Mouse (Mus musculus) cortical plate, adult 2 months (tissue): ENCODE data around the gene Heatr4. TPM values are rescaled to one million over a fixed set of nuclear protein-coding genes. Genes with fewer than 3 reads are reported as not detected.
A peak's percentile ranks its signal among the peaks of the same experiment; 100 is the strongest.
"Not testable (repeated sequence)": the region's sequence is repeated elsewhere in the genome, so short reads cannot be mapped to it uniquely, and the experiment has no call there.

Experiments used
- H3K27ac ChIP-seq: fragments of 200-500 bp; 2 replicates; pipeline ENCODE4 v1.5.1; 2012; ENCODE audit warnings: low read length, control low read depth, inconsistent platforms; ENCODE audit not compliant: insufficient read depth
- H3K4me1 ChIP-seq: fragments of 200-500 bp; 2 replicates; pipeline ENCODE4 v1.6.1; 2011; ENCODE audit warnings: low read length; ENCODE audit not compliant: control insufficient read depth, insufficient read depth
- H3K4me3 ChIP-seq: fragments of 200-500 bp; 2 replicates; pipeline ENCODE4 v1.5.1; 2011; ENCODE audit warnings: mild to moderate bottlenecking, low read length, control low read depth; ENCODE audit not compliant: insufficient read depth
- CTCF ChIP-seq: fragments of 200-500 bp; IDR thresholded peaks from 2 replicates; pipeline ENCODE4 v1.5.1; 2011; ENCODE audit warnings: mild to moderate bottlenecking, control low read depth, low read length; ENCODE audit not compliant: insufficient read depth; ENCODE audit errors: extremely low read depth
- POLR2A ChIP-seq: fragments of 200-500 bp; IDR thresholded peaks from 2 replicates; pipeline ENCODE4 v1.6.1; 2011; ENCODE audit warnings: mild to moderate bottlenecking, low read length, control low read depth; ENCODE audit not compliant: insufficient read depth; ENCODE audit errors: extremely low read depth
- polyA plus RNA-seq: library from polyadenylated mRNA; depleted of rRNA; stranded (reverse); fragments of >200 nt; gene quantifications from 2 replicates; pipeline ENCODE4 v1.2.3, GENCODE M21; 2012

Gene Heatr4
- polyA plus RNA-seq, 1 experiment, result 0.02 TPM

DNA sequence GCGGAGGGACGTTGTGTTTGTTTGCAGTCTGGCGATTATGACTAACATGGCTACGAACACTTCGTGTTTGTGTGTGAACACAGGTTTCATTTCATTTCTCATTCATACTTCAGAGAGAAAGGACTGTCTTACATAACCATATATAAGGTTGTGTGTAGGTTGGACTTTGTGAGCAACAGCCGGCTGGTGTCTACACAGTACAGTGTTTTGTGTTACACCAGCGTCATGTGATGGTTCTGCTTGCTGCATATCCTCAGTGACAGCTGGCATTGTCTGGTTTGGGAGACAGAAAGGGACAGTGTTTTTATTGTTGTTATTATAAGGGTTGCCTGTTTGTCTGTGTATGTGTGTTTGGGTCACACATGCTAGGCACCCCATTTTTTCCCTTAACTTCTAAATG, 29.0 kb upstream of the Heatr4 start:
- Histone ChIP-seq H3K4me3 (no peak overlapping the region), H3K4me1 (peaks cover 5% of the 10 kb centered on the region), H3K27ac (no peak overlapping the region)
- TF ChIP-seq CTCF (no peak), POLR2A (no peak)

DNA sequence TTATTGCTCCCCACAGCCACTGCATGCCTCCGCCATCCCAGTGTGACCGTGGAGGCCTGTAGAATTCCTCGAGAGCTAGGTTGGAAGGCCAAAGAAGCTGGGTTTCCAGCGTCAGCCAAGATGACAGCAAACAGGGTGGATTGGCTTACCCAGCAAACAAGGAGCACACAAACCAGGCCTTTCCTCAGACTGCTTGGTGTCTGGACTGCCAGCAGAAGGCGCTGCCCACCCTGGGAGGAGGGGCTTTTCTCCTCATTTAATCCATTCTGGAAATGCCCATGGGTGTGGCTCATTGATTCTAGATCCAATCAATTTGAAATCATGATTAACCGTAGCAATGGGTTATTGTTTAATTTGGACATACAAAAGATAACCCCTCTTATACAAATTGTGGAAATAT, 28.5 kb upstream of the Heatr4 start:
- H3K4me1 ChIP-seq, result peaks cover 5% of the 10 kb centered on the region
- TF ChIP-seq POLR2A, result no peak
- TF ChIP-seq CTCF, result no peak
- no peak overlapping the region for H3K4me3 ChIP-seq
- no peak overlapping the region for H3K27ac ChIP-seq

DNA sequence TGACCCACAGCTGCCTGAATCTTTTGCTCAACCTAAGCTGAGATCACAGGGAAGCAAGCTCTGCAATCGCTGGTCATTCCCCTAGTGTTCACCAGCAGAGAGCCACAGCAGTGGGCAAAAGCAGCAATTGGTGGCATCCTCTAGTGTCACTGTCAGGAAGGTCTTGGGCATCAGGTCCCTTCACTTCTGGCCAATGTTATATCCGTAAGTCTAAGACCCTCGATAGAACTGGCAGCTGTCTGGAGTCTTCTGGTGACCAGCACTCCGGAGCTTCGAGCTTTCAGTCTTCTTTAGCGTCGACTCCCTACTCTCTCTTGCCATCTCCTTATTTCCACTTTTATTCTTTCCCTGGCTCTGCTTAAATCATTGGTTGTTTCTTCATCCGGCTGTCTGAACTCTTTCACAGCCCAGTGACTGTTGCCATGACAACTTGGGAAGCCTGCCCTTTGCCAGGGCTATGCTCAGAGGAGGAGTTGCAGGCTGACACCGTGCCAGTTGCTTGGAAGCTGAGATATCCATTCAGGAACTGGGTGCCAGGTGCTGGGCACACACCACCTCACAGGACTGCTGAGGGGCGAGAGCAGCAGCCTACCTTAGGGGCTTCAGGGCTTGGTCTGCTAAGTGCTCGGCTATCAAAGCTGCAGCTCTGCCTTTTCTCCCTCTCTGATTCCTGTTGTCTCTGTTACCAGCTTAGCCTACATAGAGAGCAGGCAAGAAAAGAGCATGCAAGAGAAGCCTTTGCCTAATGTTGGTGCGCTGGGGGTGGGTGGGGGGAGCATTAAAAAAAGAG, 26.8 kb upstream of the Heatr4 start:
- no peak for TF ChIP-seq CTCF
- TF ChIP-seq POLR2A, result no peak
- no peak overlapping the region for H3K27ac ChIP-seq
- peaks cover 5% of the 10 kb centered on the region for H3K4me1 ChIP-seq
- no peak overlapping the region for H3K4me3 ChIP-seq

DNA sequence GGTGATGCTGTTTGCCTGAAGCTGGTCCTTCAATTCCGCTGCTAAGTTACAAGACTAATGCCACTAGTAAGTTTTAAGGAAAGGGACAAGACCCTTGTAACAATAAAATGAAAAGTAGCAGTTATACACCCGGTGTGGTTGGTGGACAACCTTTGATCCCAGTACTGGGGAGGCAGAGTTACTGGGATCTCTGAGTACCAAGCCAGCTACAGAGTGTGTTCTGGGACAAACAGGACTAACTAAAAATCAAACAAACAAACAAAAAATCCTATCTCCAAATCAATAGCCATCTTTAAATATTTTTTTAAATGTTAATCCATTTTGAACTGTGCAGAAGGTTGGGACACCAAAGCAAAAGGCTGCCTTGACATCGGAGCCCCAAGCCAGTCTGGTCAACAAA, 25.5 kb upstream of the Heatr4 start:
- Histone ChIP-seq H3K4me1 (peaks cover 5% of the 10 kb centered on the region), H3K27ac (no peak overlapping the region), H3K4me3 (no peak overlapping the region)
- no peak for TF ChIP-seq POLR2A
- no peak for TF ChIP-seq CTCF

DNA sequence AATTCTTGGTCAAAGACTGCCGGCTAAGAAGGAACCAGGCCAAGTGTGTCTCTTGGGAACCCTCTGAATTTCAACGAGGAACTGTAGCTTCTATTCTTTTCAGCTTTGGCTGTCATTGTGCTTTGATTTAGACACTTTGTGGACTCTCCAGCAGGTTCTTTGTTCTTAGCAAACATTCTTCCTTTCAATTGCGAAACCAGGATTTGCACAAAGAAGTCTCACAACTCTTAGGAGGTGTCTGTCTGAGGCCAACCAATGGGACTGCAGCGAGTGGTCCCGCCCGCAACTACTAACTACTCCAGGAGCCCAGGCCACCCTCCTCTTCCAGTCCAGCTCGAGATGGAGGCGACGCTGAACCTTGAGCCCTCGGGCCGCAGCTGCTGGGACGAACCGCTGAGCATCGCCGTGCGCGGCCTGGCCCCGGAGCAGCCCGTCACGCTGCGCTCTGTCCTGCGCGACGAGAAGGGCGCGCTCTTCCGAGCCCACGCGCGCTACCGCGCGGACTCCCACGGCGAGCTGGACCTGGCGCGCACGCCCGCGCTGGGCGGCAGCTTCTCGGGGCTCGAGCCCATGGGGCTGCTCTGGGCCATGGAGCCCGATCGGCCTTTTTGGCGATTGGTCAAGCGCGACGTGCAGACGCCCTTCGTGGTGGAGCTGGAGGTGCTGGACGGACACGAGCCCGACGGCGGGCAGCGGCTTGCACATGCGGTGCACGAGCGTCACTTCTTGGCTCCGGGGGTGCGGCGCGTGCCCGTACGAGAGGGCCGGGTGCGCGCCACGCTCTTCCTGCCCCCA, 24.7 kb upstream of the Heatr4 start, which contains the start of gene Acot1:
Gene Acot1, plus strand, starts transcription at position 320 of the 795 bp plus-strand sequence.
- TF ChIP-seq POLR2A, result peak; percentile 59; the same call in 1 of the 2 replicates
- peak within 1 kb of the TSS; percentile 56; the same call in 1 of the 2 replicates for H3K27ac ChIP-seq

DNA sequence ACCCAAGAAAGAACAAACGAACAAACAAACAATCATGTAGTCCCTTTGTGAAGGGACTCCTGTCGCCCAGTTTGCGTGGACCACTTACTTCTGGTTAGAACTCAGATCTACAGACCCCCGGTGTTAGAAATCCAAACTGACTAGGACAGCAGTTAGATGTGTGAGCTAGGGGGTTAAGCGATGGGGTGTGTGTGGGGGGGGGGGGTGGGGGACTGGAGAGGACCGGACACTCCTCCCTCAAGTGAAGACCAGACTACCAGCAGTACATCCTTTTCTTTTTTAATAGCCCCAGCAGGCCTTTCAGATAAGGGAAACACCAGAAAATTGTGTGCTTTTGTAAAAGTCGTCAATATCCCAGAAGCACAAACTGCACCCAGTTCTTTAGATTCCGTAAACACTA, 24.1 kb upstream of the Heatr4 start:
- Histone ChIP-seq H3K4me3 (no peak overlapping the region; the same call in 1 of the 2 replicates), H3K27ac (no peak overlapping the region), H3K4me1 (peaks cover 4% of the 10 kb centered on the region)
- TF ChIP-seq CTCF (no peak), POLR2A (no peak)

More for the DNA sequence above, 24.7 kb upstream of the Heatr4 start, which contains the start of gene Acot1:
- peak within 1 kb of the TSS; percentile 54 for H3K4me3 ChIP-seq
- H3K4me1 ChIP-seq, result not testable (repeated sequence)

DNA sequence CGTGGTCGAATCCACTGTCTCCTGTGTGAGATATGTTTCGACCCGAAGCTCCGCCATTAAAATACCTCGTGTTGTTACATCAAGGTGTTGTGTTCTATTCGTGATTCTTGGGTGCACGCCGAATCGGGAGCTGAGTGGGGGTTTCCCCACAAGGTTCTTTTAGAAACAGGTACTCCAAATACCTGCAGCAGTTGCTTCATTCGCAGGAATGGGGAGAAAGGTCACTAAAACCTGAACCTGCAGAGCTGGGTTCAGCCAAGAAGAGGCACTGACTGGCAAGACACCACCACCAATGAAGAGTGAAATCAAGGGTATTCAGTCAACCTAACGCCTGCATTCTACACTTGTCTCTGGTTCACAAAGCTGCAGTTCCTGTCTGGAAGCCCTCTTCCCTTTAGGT, 23.6 kb upstream of the Heatr4 start:
- Histone ChIP-seq H3K27ac (no peak overlapping the region), H3K4me1 (peaks cover 2% of the 10 kb centered on the region), H3K4me3 (no peak overlapping the region)
- no peak for TF ChIP-seq CTCF
- TF ChIP-seq POLR2A, result no peak

DNA sequence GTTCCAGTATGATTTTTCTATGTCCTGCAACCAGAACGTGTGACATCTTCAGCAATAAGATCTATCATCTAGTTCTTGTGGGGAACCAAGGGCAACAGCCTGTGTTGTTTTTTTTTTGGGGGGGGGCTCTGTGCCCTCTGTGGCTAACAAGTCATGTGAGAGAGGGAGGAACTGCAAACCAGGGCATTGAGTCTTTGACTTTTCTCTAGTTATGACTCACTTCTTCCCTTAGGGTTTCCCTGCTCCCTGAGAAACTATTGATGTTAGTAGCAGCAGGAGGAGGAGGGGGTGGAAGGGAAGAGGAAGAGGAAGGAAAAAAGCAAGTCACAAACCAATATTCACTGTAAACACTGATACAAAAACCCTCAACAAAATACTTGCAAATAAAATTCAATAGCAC, 19.2 kb upstream of the Heatr4 start:
- Histone ChIP-seq H3K4me1 (no peaks in the 10 kb centered on the region), H3K27ac (no peak overlapping the region), H3K4me3 (no peak overlapping the region)
- TF ChIP-seq POLR2A (no peak), CTCF (no peak)

DNA sequence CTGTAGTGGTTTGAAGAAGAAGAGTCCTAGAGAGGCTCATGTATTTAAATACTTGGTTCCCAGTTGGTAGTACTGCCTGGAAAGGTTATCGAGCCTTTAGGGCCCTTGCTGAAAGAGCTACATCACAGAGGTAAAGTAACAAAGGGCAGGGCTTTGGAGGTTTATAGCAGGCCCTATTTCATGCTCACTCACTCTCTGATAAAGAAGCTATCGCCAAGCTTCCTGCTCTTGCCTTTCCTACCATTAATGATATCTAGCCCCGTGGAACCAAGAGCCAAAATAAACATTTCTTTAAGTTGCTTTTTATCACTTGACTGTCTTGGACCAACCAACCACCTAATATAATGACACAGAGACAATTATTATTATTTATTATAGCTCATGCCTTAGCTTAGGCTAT, 15.8 kb upstream of the Heatr4 start:
- Histone ChIP-seq H3K4me1 (peaks cover 3% of the 10 kb centered on the region), H3K27ac (no peak overlapping the region), H3K4me3 (no peak overlapping the region)
- no peak for TF ChIP-seq POLR2A
- no peak for TF ChIP-seq CTCF

DNA sequence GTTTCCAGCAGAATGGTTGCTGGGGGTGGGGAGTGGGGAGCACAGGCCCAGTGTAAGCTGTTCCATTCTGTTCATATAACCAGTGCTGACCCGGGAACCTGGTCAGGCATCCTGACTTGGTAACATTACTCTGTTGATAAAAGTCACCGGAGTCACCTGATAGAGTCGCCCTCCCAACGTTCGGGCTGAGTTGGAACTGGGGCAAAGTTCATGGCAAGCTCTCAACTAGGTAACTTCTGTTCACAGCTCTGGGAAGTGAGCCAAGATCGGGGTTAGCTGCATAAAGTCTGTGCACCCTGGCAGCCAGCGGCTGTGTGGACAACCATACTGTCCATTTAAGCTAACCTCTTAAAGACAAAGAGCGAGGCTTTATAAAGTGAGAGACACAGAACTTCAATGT, 14.6 kb upstream of the Heatr4 start:
- not testable (repeated sequence) for H3K27ac ChIP-seq, H3K4me3 ChIP-seq, H3K4me1 ChIP-seq
